Mouse (Mus musculus): ENCODE results near the gene Lrrn3.

Lrrn3 gene

DNA sequence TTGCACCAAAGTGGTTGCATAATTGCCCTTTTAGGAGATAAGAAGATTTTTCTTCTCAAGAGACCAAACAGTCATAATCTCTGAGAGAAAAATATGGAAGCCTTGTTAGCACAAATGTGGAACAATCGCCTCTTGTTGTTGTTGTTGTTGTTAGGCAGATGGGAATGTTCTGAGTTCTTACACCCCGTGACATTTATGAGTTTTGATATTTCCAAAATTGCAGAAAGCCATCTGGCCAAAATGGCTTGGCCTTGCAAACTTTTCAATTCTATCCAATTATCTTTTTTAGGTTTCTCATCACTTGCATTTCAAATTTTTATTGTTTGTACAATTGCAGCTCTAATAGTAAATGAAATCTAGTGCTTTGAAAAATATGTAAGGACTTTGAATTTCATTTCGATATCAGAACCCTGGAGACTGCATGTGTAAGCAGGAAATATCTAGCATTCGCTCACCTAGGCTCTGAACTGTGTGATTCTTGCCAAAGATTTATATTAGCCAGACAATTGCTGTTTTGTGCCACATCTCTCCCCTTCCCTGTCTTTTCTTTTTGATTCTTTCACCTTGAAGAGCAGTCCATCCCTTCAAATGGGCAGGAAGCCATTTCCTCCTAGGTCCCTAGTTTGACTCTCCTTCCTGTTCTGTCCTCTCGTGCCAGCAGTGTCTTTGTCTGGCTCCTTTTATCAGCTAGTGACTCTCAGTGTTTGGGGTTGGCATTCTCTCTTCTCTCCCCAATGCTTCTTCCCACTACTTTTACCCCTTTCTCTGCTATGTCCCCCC lies 49.8 kb downstream of the Lrrn3 start:
- no peak for DNase-seq (ENCODE audit: low read depth, low spot score)

GRCm38 (mm10) chr12:41428806-41429205 lies 57.4 kb downstream of the Lrrn3 start:
- no peak for DNase-seq (ENCODE audit: low read depth, low spot score)

GRCm38 (mm10) chr12:41427464-41427863 lies 58.8 kb downstream of the Lrrn3 start:
- DNase-seq (ENCODE audit: low read depth, low spot score): no peak

DNA sequence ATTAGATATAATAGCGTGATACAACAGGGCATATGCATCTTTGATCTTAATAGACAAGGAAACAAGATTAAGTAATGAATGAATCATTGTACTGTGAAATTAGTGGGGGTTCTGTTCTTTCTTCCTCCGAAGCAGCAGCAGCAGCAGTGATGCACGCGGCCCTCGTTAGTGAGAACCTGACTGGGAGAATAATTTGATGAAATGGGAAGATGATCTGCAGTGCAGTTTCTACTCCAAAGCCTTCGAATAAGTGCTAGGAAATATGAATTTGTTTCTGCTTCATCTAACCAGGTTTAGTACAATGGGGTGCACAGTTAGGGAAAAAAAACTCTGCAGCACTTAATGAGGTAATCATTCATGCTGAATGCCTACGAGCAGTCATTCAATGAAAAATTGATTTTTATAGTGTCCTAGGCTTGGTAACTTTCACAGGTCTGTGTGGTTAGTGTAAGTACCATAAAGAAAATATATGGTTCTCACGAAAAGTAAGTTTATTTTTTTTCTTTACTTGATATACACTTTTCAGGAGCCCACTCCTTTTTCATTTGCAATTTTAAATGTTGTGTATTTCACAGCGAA lies 61.0 kb downstream of the Lrrn3 start:
- no peak for DNase-seq (ENCODE audit: low read depth, low spot score)

DNA sequence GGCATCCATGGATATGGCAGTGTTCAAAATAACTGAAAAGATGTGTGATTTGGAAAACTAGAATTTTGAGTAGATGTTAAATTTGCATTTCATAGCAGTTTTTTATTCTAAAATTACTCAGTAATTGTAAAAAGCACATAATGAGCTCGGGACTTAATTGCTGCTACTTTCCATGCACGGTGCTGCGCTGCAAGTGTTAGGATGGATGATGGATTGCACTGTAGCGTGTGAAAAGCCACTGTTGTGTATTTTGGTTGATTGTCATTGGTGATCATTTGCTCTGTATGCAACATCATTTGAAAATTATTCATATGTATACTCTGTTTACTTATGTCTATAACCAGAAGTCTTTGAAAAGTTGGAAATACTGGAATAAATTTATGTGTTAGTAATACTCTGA lies 68.3 kb downstream of the Lrrn3 start:
- DNase-seq (ENCODE audit: low read depth, low spot score): no peak

DNA sequence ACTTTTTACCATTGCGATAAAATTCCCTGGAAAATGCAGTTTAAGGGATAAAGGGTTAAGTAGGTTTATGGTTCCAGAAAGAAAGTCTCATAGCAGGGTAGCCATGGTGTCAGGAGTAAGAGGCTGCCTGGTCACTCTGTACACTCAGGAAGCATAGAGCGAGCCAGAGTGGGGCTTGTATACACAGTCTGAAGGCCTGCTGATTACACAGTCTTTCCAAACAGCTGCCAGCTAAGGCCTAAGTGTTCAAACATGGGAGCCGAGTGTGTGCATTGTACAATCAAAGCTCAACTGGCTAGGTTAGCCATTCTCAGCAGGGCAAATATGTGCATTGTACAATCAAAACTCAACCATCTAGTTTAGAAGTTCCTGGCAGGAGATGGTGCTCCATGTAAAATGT lies 69.1 kb downstream of the Lrrn3 start:
- DNase-seq (ENCODE audit: low read depth, low spot score): no peak

GRCm38 (mm10) chr12:41416635-41417034 lies 69.6 kb downstream of the Lrrn3 start:
- DNase-seq (ENCODE audit: low read depth, low spot score): no peak

DNA sequence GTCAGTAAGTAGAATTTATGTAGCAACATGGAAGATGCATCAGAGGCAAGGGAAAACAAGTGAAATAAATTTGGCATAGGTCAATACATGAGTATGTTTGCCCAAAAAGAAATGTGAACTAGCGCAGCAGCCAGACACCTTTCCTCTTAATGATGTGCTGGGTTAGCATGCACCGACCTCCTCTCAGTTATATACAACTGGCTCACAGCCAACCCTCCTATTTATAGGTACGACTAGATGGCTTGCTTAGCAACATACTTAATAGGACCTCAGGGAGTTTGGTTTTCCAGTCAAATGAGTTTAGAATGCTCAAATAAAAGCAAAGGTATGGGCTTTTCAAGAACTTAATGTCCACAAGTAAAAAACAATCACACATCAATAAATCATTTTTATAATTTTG lies 76.8 kb downstream of the Lrrn3 start:
- no peak for DNase-seq (ENCODE audit: low read depth, low spot score)

- no peak for DNase-seq (ENCODE audit: low read depth, low spot score)
Observed at GRCm38 (mm10) chr12:41401923-41402322, 84.3 kb downstream of the Lrrn3 start.

Measured in telencephalon, adult 2 months (tissue).